ENCODE assay signal across 24 mouse cellular contexts in the genomic region with DNA sequence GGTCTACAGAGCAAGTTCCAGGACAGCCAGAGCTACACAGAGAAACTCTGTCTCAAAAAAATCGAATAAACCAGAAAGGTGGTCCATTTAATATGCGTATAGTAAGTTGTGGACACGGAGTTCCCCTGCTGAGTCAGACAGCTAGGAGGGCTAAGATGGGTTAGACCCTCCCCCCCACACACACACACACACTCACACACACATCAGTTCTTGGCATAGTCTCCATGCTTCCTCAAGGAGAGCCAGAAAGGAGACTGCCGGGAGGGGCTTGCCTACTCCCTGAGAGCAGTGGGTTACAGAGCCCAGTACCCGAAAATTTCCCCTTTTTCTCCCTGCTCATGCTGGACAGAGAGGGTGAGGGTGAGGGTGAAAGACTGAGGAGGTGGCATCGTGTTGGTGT. TPM values are rescaled to one million over a fixed set of nuclear protein-coding genes. Genes with fewer than 3 reads are reported as not detected.
DNase-seq lines count a peak whose midpoint lies in the region; ATAC-seq and TF ChIP-seq lines count a peak whose summit lies in the region.
"Had no signal": no experiment of that assay in that cellular context is flagged by ENCODE, and none has a peak within 500 bp of the region (broad histone marks: within the 10 kb centered on the region; RNA-seq: fewer than 3 reads in every experiment).

No protein-coding gene starts in this region.

- no peak for TF ChIP-seq CTCF in intestine, postnatal 0 days (IDR thresholded peaks at IDR 0.05; ENCODE audit: low read depth)

- WGBS in intestine, embryonic 16.5 days: 60% methylated on average over 6 of the region's 6 CpGs
- WGBS in intestine, postnatal 0 days: 50% methylated on average over 6 of the region's 6 CpGs

- H3K9me3 ChIP-seq in intestine, embryonic 16.5 days (ENCODE audit: control insufficient read depth, low read length): no peaks in the 10 kb centered on the region
- no peaks in the 10 kb centered on the region for H3K9me3 ChIP-seq in intestine, postnatal 0 days (ENCODE audit: control insufficient read depth)
- H3K9me3 ChIP-seq: embryonic facial prominence, embryonic 12.5 days; heart, embryonic 10.5 days; intestine, embryonic 15.5 days had no signal

- peaks cover 5% of the 10 kb centered on the region; the same call in 1 of the 2 replicates for H3K27me3 ChIP-seq in intestine, embryonic 16.5 days (replicated peaks; ENCODE audit: control insufficient read depth, insufficient read depth, low read length)
- peaks cover 14% of the 10 kb centered on the region; the same call in 1 of the 2 replicates for H3K27me3 ChIP-seq in intestine, postnatal 0 days (replicated peaks; ENCODE audit: control insufficient read depth, insufficient read depth, low read length)
- H3K27me3 ChIP-seq: intestine, embryonic 15.5 days; Patski had no signal

- ATAC-seq in intestine, embryonic 16.5 days: 0 out of 2 replicates have a peak, but pooled peaks have one; percentile 9
- no peak for ATAC-seq in intestine, postnatal 0 days
- ATAC-seq: activated CD4-positive, CD25-positive, alpha-beta regulatory T cell, adult 4 months; forebrain, embryonic 14.5 days; Patski had no signal

- H3K36me3 ChIP-seq in intestine, embryonic 16.5 days (ENCODE audit: control insufficient read depth, insufficient read depth, low read length): no peaks in the 10 kb centered on the region
- H3K36me3 ChIP-seq in intestine, postnatal 0 days (ENCODE audit: control insufficient read depth, insufficient read depth): no peaks in the 10 kb centered on the region; the same call in 1 of the 2 replicates
- H3K36me3 ChIP-seq: forebrain, embryonic 10.5 days; intestine, embryonic 15.5 days had no signal

- DNase-seq in 3134 (ENCODE audit: extremely low read depth, insufficient read length, low spot score) (peak; percentile 65), 3T3-L1 (ENCODE audit: low read depth, low spot score) (peak; percentile 74)
- DNase-seq in fibroblast of lung, adult 2 months (ENCODE audit: low read depth): peak; percentile 68
- no peak for DNase-seq in urinary bladder, postnatal 10 days (ENCODE audit: low spot score)
- DNase-seq in spleen, adult 18-20 months: no peak
- DNase-seq: cerebellum, adult 11 months; cerebellum, adult 8-10 months; cerebellum, postnatal 14 days; embryo, embryonic 11 days; heart, adult 18-20 months; heart, postnatal 10 days; heart, postnatal 4 days had no signal

- no peak overlapping the region for H3K4me3 ChIP-seq in intestine, embryonic 16.5 days (ENCODE audit: low read length)
- H3K4me3 ChIP-seq in intestine, postnatal 0 days (ENCODE audit: low read depth, low read length): no peak overlapping the region

- H3K27ac ChIP-seq in intestine, embryonic 16.5 days (ENCODE audit: low read length): no peak overlapping the region
- H3K27ac ChIP-seq in intestine, postnatal 0 days (ENCODE audit: low read depth, low read length): no peak overlapping the region
- H3K27ac ChIP-seq: embryonic facial prominence, embryonic 12.5 days; forebrain, embryonic 10.5 days; hindbrain, embryonic 14.5 days; intestine, embryonic 15.5 days had no signal

- no peak overlapping the region for H3K4me2 ChIP-seq in intestine, embryonic 16.5 days (ENCODE audit: low read depth, low read length)
- H3K4me2 ChIP-seq in intestine, postnatal 0 days (replicated peaks; ENCODE audit: low read depth): no peak overlapping the region

- peaks cover 13% of the 10 kb centered on the region for H3K4me1 ChIP-seq in intestine, embryonic 16.5 days (ENCODE audit: control insufficient read depth, insufficient read depth, low read length)
- H3K4me1 ChIP-seq in intestine, postnatal 0 days (replicated peaks; ENCODE audit: control insufficient read depth, insufficient read depth, low read length): no peaks in the 10 kb centered on the region

- H3K9ac ChIP-seq in intestine, embryonic 16.5 days (ENCODE audit: low read depth, low read length): no peak overlapping the region
- no peak overlapping the region for H3K9ac ChIP-seq in intestine, postnatal 0 days (ENCODE audit: low read depth, low read length)
- H3K9ac ChIP-seq: embryonic facial prominence, embryonic 12.5 days had no signal

RNA-seq across cellular contexts. Expression of a gene that starts 1.1 kb away (rescaled TPM):
- 38.4 and 39.7 TPM in 2 replicates for polyA plus RNA-seq in intestine, embryonic 16.5 days (2015; fragmentation: Nextera tagmentation; extraction: Ambion mirVana)
- 15.0 and 15.8 TPM in 2 replicates for polyA plus RNA-seq in intestine, postnatal 0 days (2015; fragmentation: Nextera tagmentation; extraction: Ambion mirVana)

RNA-seq across cellular contexts. Expression of a gene that starts 17.5 kb away (rescaled TPM):
- polyA plus RNA-seq in intestine, embryonic 16.5 days (2015; fragmentation: Nextera tagmentation; extraction: Ambion mirVana): 119 and 141 TPM in 2 replicates
- 32.3 and 32.7 TPM in 2 replicates for polyA plus RNA-seq in intestine, postnatal 0 days (2015; fragmentation: Nextera tagmentation; extraction: Ambion mirVana)

RNA-seq across cellular contexts. Expression of a gene that starts 22.8 kb away (rescaled TPM):
- polyA plus RNA-seq in intestine, embryonic 16.5 days (2015; fragmentation: Nextera tagmentation; extraction: Ambion mirVana): 12.5 and 13.3 TPM in 2 replicates
- polyA plus RNA-seq in intestine, postnatal 0 days (2015; fragmentation: Nextera tagmentation; extraction: Ambion mirVana): 9.0 and 9.2 TPM in 2 replicates

RNA-seq across cellular contexts. Expression of a gene that starts 37.9 kb away (rescaled TPM):
- 75.3 and 88.3 TPM in 2 replicates for polyA plus RNA-seq in intestine, embryonic 16.5 days (2015; fragmentation: Nextera tagmentation; extraction: Ambion mirVana)
- polyA plus RNA-seq in intestine, postnatal 0 days (2015; fragmentation: Nextera tagmentation; extraction: Ambion mirVana): 20.9 and 22.7 TPM in 2 replicates
- polyA plus RNA-seq: activated CD4-positive, CD25-positive, alpha-beta regulatory T cell, adult 4 months; C2C12; forebrain, embryonic 14.5 days; hindbrain, embryonic 14.5 days; Patski had no signal

RNA-seq across cellular contexts. Expression of a gene that starts 57.1 kb away (rescaled TPM):
- 17.8 and 23.4 TPM in 2 replicates for polyA plus RNA-seq in intestine, embryonic 16.5 days (2015; fragmentation: Nextera tagmentation; extraction: Ambion mirVana)
- 9.9 and 10.1 TPM in 2 replicates for polyA plus RNA-seq in intestine, postnatal 0 days (2015; fragmentation: Nextera tagmentation; extraction: Ambion mirVana)
- polyA plus RNA-seq: adrenal gland, adult 2 months had no signal

Comparison
In these comparisons a context has a peak if more than half of its experiments do, and no peak if none do; other contexts are left out.
1. DNase-seq: peak in 3134 (single experiment), 3T3-L1 (single experiment) and fibroblast of lung, adult 2 months (single experiment); none in urinary bladder, postnatal 10 days (single experiment) and spleen, adult 18-20 months (0 of 2).